Mouse (Mus musculus): ENCODE data around the gene Bcl2l13. TPM values are rescaled to one million over a fixed set of nuclear protein-coding genes. Genes with fewer than 3 reads are reported as not detected.
A peak's percentile ranks its signal among the peaks of the same experiment; 100 is the strongest.
"Not testable (repeated sequence)": the region's sequence is repeated elsewhere in the genome, so short reads cannot be mapped to it uniquely, and the experiment has no call there.

Gene Bcl2l13
- polyA plus RNA-seq, 1 experiment from 2014 or later, result 35.2 TPM

DNA sequence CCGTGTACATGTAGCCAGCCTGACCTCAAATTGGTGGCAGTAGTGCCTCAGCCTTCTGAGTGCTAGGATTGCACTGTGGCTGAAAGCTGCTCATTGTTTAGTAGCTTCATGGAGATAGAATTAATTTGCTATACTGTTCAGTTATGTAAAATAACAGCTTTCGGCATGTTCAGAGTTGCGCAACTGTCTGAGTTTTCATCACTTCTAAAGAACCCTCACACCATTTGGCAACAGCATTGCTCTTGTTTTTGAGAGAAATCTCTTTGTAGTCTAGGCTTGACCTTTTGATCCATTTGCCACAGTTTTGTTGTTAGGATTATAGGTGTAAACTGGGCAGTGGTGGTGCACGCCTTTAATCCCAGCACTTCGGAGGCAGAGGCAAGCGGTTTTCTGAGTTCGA lies 4.2 kb downstream of the Bcl2l13 start:
- 97% methylated on average over 7 of the region's 7 CpGs for WGBS
- H3K27ac ChIP-seq (ENCODE audit: low read length), result no peak overlapping the region
- H3K9ac ChIP-seq (replicated peaks; ENCODE audit: low read depth, low read length), result no peak overlapping the region

DNA sequence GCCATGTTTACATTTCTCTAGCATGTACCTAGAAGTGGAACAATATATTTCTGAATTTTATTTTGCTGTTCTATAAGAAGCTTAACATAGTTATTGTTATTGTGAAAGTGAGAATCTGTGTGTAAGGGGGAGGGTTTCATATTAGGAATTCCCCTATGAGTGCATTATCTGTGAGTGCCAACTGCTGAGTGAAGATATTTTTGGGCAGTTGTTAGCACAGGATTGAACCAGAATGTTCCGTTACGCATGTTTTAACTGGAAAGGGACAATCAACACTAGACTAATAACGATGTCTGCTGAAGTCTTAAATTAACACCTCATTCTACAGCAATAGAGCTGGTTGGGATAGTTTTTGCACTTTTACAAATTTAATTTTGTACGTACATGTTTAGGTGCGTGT lies 5.7 kb downstream of the Bcl2l13 start:
- no peaks in the 10 kb centered on the region for H3K9me3 ChIP-seq (ENCODE audit: control insufficient read depth, low read length)
- H3K9ac ChIP-seq (replicated peaks; ENCODE audit: low read depth, low read length), result no peak overlapping the region
- no peak overlapping the region for H3K27ac ChIP-seq (ENCODE audit: low read length)
- H3K4me2 ChIP-seq (ENCODE audit: low read length), result no peak overlapping the region
- no peaks in the 10 kb centered on the region for H3K36me3 ChIP-seq (ENCODE audit: control insufficient read depth, insufficient read depth)
- no peaks in the 10 kb centered on the region for H3K27me3 ChIP-seq (replicated peaks; ENCODE audit: control insufficient read depth, insufficient read depth, low read length)
- no peak for ATAC-seq
- H3K4me1 ChIP-seq (replicated peaks; ENCODE audit: control insufficient read depth, insufficient read depth, low read length), result peaks cover 9% of the 10 kb centered on the region
- 90% methylated on average over 5 of the region's 5 CpGs for WGBS
- H3K4me3 ChIP-seq (replicated peaks; ENCODE audit: low read length), result no peak overlapping the region

More for the DNA sequence above, 4.2 kb downstream of the Bcl2l13 start:
- Histone ChIP-seq H3K4me2 (ENCODE audit: low read length) (no peak overlapping the region), H3K27me3 (replicated peaks; ENCODE audit: control insufficient read depth, insufficient read depth, low read length) (no peaks in the 10 kb centered on the region), H3K36me3 (ENCODE audit: control insufficient read depth, insufficient read depth) (no peaks in the 10 kb centered on the region), H3K4me3 (replicated peaks; ENCODE audit: low read length) (no peak overlapping the region), H3K4me1 (replicated peaks; ENCODE audit: control insufficient read depth, insufficient read depth, low read length) (peaks cover 13% of the 10 kb centered on the region), H3K9me3 (ENCODE audit: control insufficient read depth, low read length) (no peaks in the 10 kb centered on the region)
- ATAC-seq, result no peak

DNA sequence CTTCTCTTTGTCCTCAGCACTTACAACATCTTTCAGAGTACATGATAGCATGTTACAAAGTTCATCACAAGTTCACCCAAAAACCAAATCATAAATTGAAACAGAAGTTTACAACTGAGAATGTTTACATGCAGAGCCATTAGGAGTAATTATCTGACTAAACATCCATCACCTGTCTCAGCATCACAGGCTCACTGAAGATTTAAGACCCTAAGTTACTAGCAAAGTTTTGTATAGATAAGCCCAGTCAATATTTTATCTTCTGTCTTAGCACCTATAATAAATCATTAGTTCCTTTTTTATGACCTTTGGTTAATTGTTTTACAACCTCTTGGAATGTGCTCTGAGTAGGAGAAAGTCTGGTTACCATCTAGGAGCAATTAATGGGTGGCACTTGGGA lies 14.7 kb downstream of the Bcl2l13 start:
- H3K4me3 ChIP-seq (replicated peaks; ENCODE audit: low read length); H3K9me3 ChIP-seq (ENCODE audit: control insufficient read depth, low read length); H3K4me2 ChIP-seq (ENCODE audit: low read length); H3K36me3 ChIP-seq (ENCODE audit: control insufficient read depth, insufficient read depth); H3K9ac ChIP-seq (replicated peaks; ENCODE audit: low read depth, low read length); ATAC-seq; H3K27me3 ChIP-seq (replicated peaks; ENCODE audit: control insufficient read depth, insufficient read depth, low read length); H3K27ac ChIP-seq (ENCODE audit: low read length); H3K4me1 ChIP-seq (replicated peaks; ENCODE audit: control insufficient read depth, insufficient read depth, low read length): not testable (repeated sequence)

- Histone ChIP-seq H3K27me3 (replicated peaks; ENCODE audit: control insufficient read depth, insufficient read depth, low read length) (no peaks in the 10 kb centered on the region), H3K4me2 (ENCODE audit: low read length) (no peak overlapping the region), H3K27ac (ENCODE audit: low read length) (no peak overlapping the region), H3K4me3 (replicated peaks; ENCODE audit: low read length) (no peak overlapping the region), H3K4me1 (replicated peaks; ENCODE audit: control insufficient read depth, insufficient read depth, low read length) (peaks cover 12% of the 10 kb centered on the region), H3K9ac (replicated peaks; ENCODE audit: low read depth, low read length) (no peak overlapping the region), H3K9me3 (ENCODE audit: control insufficient read depth, low read length) (no peaks in the 10 kb centered on the region), H3K36me3 (ENCODE audit: control insufficient read depth, insufficient read depth) (peaks cover 5% of the 10 kb centered on the region)
- no peak for ATAC-seq
- 82% methylated on average over 10 of the region's 10 CpGs for WGBS
Measured at GRCm38 (mm10) chr6:120854413-120854812, 18.4 kb downstream of the Bcl2l13 start.

- H3K27ac ChIP-seq (ENCODE audit: low read length), result peak overlapping the region; percentile 74
- no peak overlapping the region for H3K4me3 ChIP-seq (replicated peaks; ENCODE audit: low read length)
- peaks cover 12% of the 10 kb centered on the region for H3K4me1 ChIP-seq (replicated peaks; ENCODE audit: control insufficient read depth, insufficient read depth, low read length)
- no peaks in the 10 kb centered on the region for H3K27me3 ChIP-seq (replicated peaks; ENCODE audit: control insufficient read depth, insufficient read depth, low read length)
- no peaks in the 10 kb centered on the region for H3K36me3 ChIP-seq (ENCODE audit: control insufficient read depth, insufficient read depth)
- H3K9me3 ChIP-seq (ENCODE audit: control insufficient read depth, low read length), result no peaks in the 10 kb centered on the region
- ATAC-seq, result peak; percentile 94
- WGBS, result 18% methylated on average over 8 of the region's 8 CpGs
- H3K4me2 ChIP-seq (ENCODE audit: low read length), result no peak overlapping the region
- no peak overlapping the region for H3K9ac ChIP-seq (replicated peaks; ENCODE audit: low read depth, low read length)
Measured at GRCm38 (mm10) chr6:120858217-120858711, 22.3 kb downstream of the Bcl2l13 start.

GRCm38 (mm10) chr6:120860079-120860478 lies 24.1 kb downstream of the Bcl2l13 start:
- peaks cover 12% of the 10 kb centered on the region for H3K4me1 ChIP-seq (replicated peaks; ENCODE audit: control insufficient read depth, insufficient read depth, low read length)
- ATAC-seq, result no peak
- 98% methylated on average over 3 of the region's 3 CpGs for WGBS
- H3K4me3 ChIP-seq (replicated peaks; ENCODE audit: low read length), result no peak overlapping the region
- H3K27me3 ChIP-seq (replicated peaks; ENCODE audit: control insufficient read depth, insufficient read depth, low read length), result no peaks in the 10 kb centered on the region
- H3K9ac ChIP-seq (replicated peaks; ENCODE audit: low read depth, low read length), result no peak overlapping the region
- H3K9me3 ChIP-seq (ENCODE audit: control insufficient read depth, low read length), result no peaks in the 10 kb centered on the region
- H3K27ac ChIP-seq (ENCODE audit: low read length), result no peak overlapping the region
- no peak overlapping the region for H3K4me2 ChIP-seq (ENCODE audit: low read length)
- H3K36me3 ChIP-seq (ENCODE audit: control insufficient read depth, insufficient read depth), result no peaks in the 10 kb centered on the region

DNA sequence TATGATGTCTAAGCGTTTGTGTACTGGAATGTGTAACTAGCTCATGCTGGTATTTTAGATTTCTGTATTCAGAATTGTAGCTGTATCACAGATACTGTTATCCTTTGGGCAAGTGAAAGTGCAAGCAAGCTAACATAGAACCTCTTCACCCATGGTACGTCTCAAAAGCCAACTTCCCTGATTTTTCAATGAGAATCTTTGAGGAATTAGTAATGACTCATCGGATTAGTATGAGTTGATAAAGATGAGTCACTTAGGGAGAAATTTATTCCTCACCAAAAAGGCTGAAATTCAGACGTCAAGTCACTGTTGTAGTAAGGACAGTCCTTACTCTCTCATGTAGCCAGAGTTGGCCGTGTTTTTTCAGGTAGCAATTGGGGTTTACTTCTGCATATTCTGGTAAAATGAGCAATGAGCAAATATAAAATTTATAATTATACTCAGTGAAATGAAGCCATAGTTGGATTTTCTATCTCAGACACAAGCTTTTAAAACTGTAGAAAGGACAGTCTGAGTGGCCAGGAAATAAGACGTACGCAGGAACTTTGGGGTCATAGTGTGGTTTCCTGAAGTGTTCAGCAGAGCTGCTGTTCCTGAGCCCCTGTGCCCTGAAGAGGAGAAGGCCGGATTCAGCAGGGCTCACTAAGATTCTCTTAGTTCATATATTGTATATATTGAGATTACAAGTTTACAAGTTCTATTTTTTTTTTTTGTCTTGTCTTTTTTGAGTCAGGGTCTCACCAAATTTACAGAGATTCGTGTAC lies 30.2 kb downstream of the Bcl2l13 start:
- Histone ChIP-seq H3K27ac (ENCODE audit: low read length) (no peak overlapping the region), H3K36me3 (ENCODE audit: control insufficient read depth, insufficient read depth) (0 out of 2 replicates have a peak, but pooled peaks cover 4% of the 10 kb centered on the region), H3K9ac (replicated peaks; ENCODE audit: low read depth, low read length) (no peak overlapping the region), H3K4me1 (replicated peaks; ENCODE audit: control insufficient read depth, insufficient read depth, low read length) (no peaks in the 10 kb centered on the region), H3K27me3 (replicated peaks; ENCODE audit: control insufficient read depth, insufficient read depth, low read length) (no peaks in the 10 kb centered on the region), H3K4me3 (replicated peaks; ENCODE audit: low read length) (no peak overlapping the region), H3K9me3 (ENCODE audit: control insufficient read depth, low read length) (no peaks in the 10 kb centered on the region), H3K4me2 (ENCODE audit: low read length) (no peak overlapping the region)
- 86% methylated on average over 9 of the region's 9 CpGs for WGBS
- no peak for ATAC-seq

- H3K4me2 ChIP-seq (ENCODE audit: low read length), result no peak overlapping the region
Measured at GRCm38 (mm10) chr6:120868824-120869223, 32.8 kb downstream of the Bcl2l13 start.

DNA sequence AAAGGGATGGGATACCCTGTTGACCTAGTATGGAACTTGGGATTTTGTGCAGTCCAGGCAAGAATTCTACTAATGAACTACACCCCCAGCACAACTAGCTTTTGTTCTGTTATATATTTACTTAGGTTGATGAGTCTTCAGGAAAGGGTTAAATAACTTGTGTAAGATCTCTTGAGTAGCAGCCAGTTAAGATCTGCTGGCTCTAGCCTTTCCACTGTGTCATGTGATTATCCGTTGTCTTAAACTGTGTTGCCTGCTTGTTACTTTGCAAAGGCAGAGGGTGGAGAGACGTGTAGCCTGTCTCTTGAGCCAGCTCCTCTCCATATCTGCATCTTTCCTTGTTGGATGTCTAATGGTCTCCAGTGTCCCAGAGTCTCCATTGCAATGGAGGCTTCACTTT lies 35.3 kb downstream of the Bcl2l13 start:
- no peaks in the 10 kb centered on the region for H3K27me3 ChIP-seq (replicated peaks; ENCODE audit: control insufficient read depth, insufficient read depth, low read length)
- H3K9me3 ChIP-seq (ENCODE audit: control insufficient read depth, low read length), result no peaks in the 10 kb centered on the region
- 73% methylated on average over 2 of the region's 2 CpGs for WGBS
- H3K27ac ChIP-seq (ENCODE audit: low read length), result no peak overlapping the region
- no peaks in the 10 kb centered on the region for H3K36me3 ChIP-seq (ENCODE audit: control insufficient read depth, insufficient read depth)
- H3K4me2 ChIP-seq (ENCODE audit: low read length), result no peak overlapping the region
- 0 out of 2 replicates have a peak, but pooled peaks cover 2% of the 10 kb centered on the region for H3K4me1 ChIP-seq (replicated peaks; ENCODE audit: control insufficient read depth, insufficient read depth, low read length)
- no peak for ATAC-seq
- no peak overlapping the region for H3K9ac ChIP-seq (replicated peaks; ENCODE audit: low read depth, low read length)
- no peak overlapping the region for H3K4me3 ChIP-seq (replicated peaks; ENCODE audit: low read length)

More at GRCm38 (mm10) chr6:120868824-120869223, 32.8 kb downstream of the Bcl2l13 start:
- 58% methylated on average over 1 of the region's 1 CpGs for WGBS
- Histone ChIP-seq H3K27me3 (replicated peaks; ENCODE audit: control insufficient read depth, insufficient read depth, low read length) (no peaks in the 10 kb centered on the region), H3K4me3 (replicated peaks; ENCODE audit: low read length) (no peak overlapping the region), H3K9ac (replicated peaks; ENCODE audit: low read depth, low read length) (no peak overlapping the region), H3K36me3 (ENCODE audit: control insufficient read depth, insufficient read depth) (0 out of 2 replicates have a peak, but pooled peaks cover 4% of the 10 kb centered on the region), H3K9me3 (ENCODE audit: control insufficient read depth, low read length) (no peaks in the 10 kb centered on the region), H3K27ac (ENCODE audit: low read length) (no peak overlapping the region), H3K4me1 (replicated peaks; ENCODE audit: control insufficient read depth, insufficient read depth, low read length) (0 out of 2 replicates have a peak, but pooled peaks cover 2% of the 10 kb centered on the region)
- no peak for ATAC-seq

All from forebrain, embryonic 16.5 days (tissue).